Comparison of ENCODE assay signal across 10 mouse cellular contexts in the genomic region with DNA sequence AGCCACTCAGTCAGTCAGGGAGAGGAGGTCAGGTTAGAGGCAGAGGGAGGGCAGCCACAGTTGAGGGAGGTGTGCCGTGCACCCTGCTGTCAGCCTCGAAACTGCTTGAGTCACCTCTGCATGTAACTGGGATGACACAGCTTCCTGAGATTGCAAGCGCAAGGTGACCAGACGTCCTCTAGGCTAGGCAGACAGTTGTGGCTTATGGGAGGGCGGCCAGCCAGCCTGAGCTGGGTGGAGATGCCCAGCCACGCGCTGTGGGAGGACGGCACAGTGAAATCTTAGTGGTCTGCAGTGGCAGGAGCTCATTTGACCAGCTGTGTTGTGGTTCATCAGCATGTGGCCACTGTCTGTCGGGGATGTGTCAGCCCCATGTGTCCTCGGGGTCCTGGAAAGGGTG. TPM values are rescaled to one million over a fixed set of nuclear protein-coding genes. Genes with fewer than 3 reads are reported as not detected.
DNase-seq lines count a peak whose midpoint lies in the region; ATAC-seq and TF ChIP-seq lines count a peak whose summit lies in the region.
"Had no signal": no experiment of that assay in that cellular context is flagged by ENCODE, and none has a peak within 500 bp of the region (broad histone marks: within the 10 kb centered on the region; RNA-seq: fewer than 3 reads in every experiment).

No protein-coding gene starts in this region.

- H3K27me3 ChIP-seq in hindbrain, embryonic 12.5 days, result peaks cover 45% of the 10 kb centered on the region
- H3K27me3 ChIP-seq in hindbrain, postnatal 0 days (ENCODE audit: insufficient read depth, low read length), result no peaks in the 10 kb centered on the region
- H3K27me3 ChIP-seq in heart, embryonic 16.5 days (ENCODE audit: control insufficient read depth, insufficient read depth, low read length), result no peaks in the 10 kb centered on the region
- no peaks in the 10 kb centered on the region for H3K27me3 ChIP-seq in megakaryocyte, embryonic 14.5 days (replicated peaks)

- intact Hi-C loops in left cerebral cortex, adult 2 months (cut with DNase I), result no loop called here

- H3K4me2 ChIP-seq in hindbrain, embryonic 12.5 days (replicated peaks), result no peak overlapping the region
- H3K4me2 ChIP-seq in hindbrain, postnatal 0 days (ENCODE audit: low read depth, low read length), result no peak overlapping the region
- H3K4me2 ChIP-seq in heart, embryonic 16.5 days (ENCODE audit: low read depth, low read length), result peak overlapping the region; percentile 28

- no peak for DNase-seq in hindbrain, postnatal 0 days (ENCODE audit: low spot score)
- peak; percentile 62 for DNase-seq in adrenal gland, postnatal 10 days
- DNase-seq in left cerebral cortex, adult 11 months (ENCODE audit: low spot score), result no peak
- DNase-seq in cerebellum, adult 11-12 months, result no peak
- no peak for DNase-seq in left cerebral cortex, adult 2 months (ENCODE audit: extremely low spot score in 1 of 2, low spot score in 2 of 2)

- WGBS in hindbrain, embryonic 12.5 days, result 68% methylated on average over 10 of the region's 10 CpGs
- 59% methylated on average over 10 of the region's 10 CpGs for WGBS in hindbrain, postnatal 0 days
- 33% methylated on average over 10 of the region's 10 CpGs for WGBS in heart, embryonic 16.5 days

- H3K9me3 ChIP-seq in hindbrain, embryonic 12.5 days (replicated peaks), result no peaks in the 10 kb centered on the region
- H3K9me3 ChIP-seq in hindbrain, postnatal 0 days (ENCODE audit: low read length), result no peaks in the 10 kb centered on the region
- H3K9me3 ChIP-seq in heart, embryonic 16.5 days (replicated peaks; ENCODE audit: control insufficient read depth, low read length), result no peaks in the 10 kb centered on the region
- no peaks in the 10 kb centered on the region for H3K9me3 ChIP-seq in megakaryocyte, embryonic 14.5 days

- ATAC-seq in hindbrain, embryonic 12.5 days (ENCODE audit: low FRiP score), result no peak
- no peak for ATAC-seq in hindbrain, postnatal 0 days
- no peak for ATAC-seq in heart, embryonic 16.5 days (replicated peaks; ENCODE audit: extremely low read depth, insufficient read depth, low FRiP score)

- no peak overlapping the region for H3K9ac ChIP-seq in hindbrain, embryonic 12.5 days
- H3K9ac ChIP-seq in hindbrain, postnatal 0 days (replicated peaks; ENCODE audit: low read length), result no peak overlapping the region
- peak overlapping the region; percentile 79 for H3K9ac ChIP-seq in heart, embryonic 16.5 days (ENCODE audit: low read length)

- peak overlapping the region; percentile 17; the same call in 1 of the 2 replicates for H3K27ac ChIP-seq in hindbrain, embryonic 12.5 days
- no peak overlapping the region for H3K27ac ChIP-seq in hindbrain, postnatal 0 days
- H3K27ac ChIP-seq in heart, embryonic 16.5 days (ENCODE audit: low read length), result peak overlapping the region; percentile 98
- H3K27ac ChIP-seq in left cerebral cortex, adult 2 months, result no peak overlapping the region

- peaks cover 4% of the 10 kb centered on the region for H3K36me3 ChIP-seq in hindbrain, embryonic 12.5 days
- 0 out of 2 replicates have a peak, but pooled peaks cover 4% of the 10 kb centered on the region for H3K36me3 ChIP-seq in hindbrain, postnatal 0 days (ENCODE audit: insufficient read depth, low read length)
- H3K36me3 ChIP-seq in heart, embryonic 16.5 days (ENCODE audit: control insufficient read depth, insufficient read depth), result peaks cover 8% of the 10 kb centered on the region
- H3K36me3 ChIP-seq in megakaryocyte, embryonic 14.5 days (replicated peaks; ENCODE audit: low read length), result peaks cover 73% of the 10 kb centered on the region

- H3K4me3 ChIP-seq in hindbrain, embryonic 12.5 days, result no peak overlapping the region
- no peak overlapping the region for H3K4me3 ChIP-seq in hindbrain, postnatal 0 days (ENCODE audit: low read length)
- peak overlapping the region; percentile 9; the same call in 1 of the 2 replicates for H3K4me3 ChIP-seq in heart, embryonic 16.5 days (ENCODE audit: low read length)
- H3K4me3 ChIP-seq in megakaryocyte, embryonic 14.5 days (replicated peaks), result peak overlapping the region; percentile 99
- no peak overlapping the region for H3K4me3 ChIP-seq in left cerebral cortex, adult 2 months

- H3K4me1 ChIP-seq in hindbrain, embryonic 12.5 days, result peaks cover 64% of the 10 kb centered on the region
- peaks cover 38% of the 10 kb centered on the region for H3K4me1 ChIP-seq in hindbrain, postnatal 0 days (ENCODE audit: insufficient read depth, low read length)
- peaks cover 71% of the 10 kb centered on the region for H3K4me1 ChIP-seq in heart, embryonic 16.5 days (ENCODE audit: control insufficient read depth, insufficient read depth, low read length)
- H3K4me1 ChIP-seq in megakaryocyte, embryonic 14.5 days, result peaks cover 90% of the 10 kb centered on the region

- no peak for TF ChIP-seq CTCF in hindbrain, postnatal 0 days (IDR thresholded peaks at IDR 0.05; ENCODE audit: low read depth)
- no peak for TF ChIP-seq CTCF in left cerebral cortex, adult 2 months (IDR thresholded peaks at IDR 0.05)

RNA-seq across cellular contexts. Expression of a gene that starts 3.6 kb away (rescaled TPM):
- 11.4 and 12.0 TPM in 2 replicates for polyA plus RNA-seq in hindbrain, embryonic 12.5 days (2016; fragmentation: Nextera tagmentation; extraction: Ambion mirVana)
- total RNA-seq in hindbrain, postnatal 0 days (2014; rRNA removed), result 12.9 and 13.1 TPM in 2 replicates
- 6.5 and 7.0 TPM in 2 replicates for polyA plus RNA-seq in hindbrain, postnatal 0 days (2015; fragmentation: Nextera tagmentation; extraction: Ambion mirVana)
- 10 to 100 TPM; 18.8 to 25.1 TPM for total RNA-seq in adrenal gland, postnatal 10 days (2021)
- polyA plus RNA-seq in heart, embryonic 16.5 days (2015; fragmentation: Nextera tagmentation; extraction: Ambion mirVana), result 22.1 and 24.9 TPM in 2 replicates
- polyA plus RNA-seq in megakaryocyte, embryonic 14.5 days (2012; ENCODE audit: insufficient read depth, low replicate concordance), result 26.5 and 40.1 TPM in 2 replicates
- total RNA-seq in left cerebral cortex, adult 2 months (2021), result 10 to 100 TPM in 1 of 2 experiments, 1 to 10 TPM in 1; 8.9 to 11.5 TPM

RNA-seq across cellular contexts. Expression of a gene that starts 19.5 kb away (rescaled TPM):
- 32.8 and 37.7 TPM in 2 replicates for polyA plus RNA-seq in hindbrain, embryonic 12.5 days (2016; fragmentation: Nextera tagmentation; extraction: Ambion mirVana)
- total RNA-seq in hindbrain, postnatal 0 days (2014; rRNA removed), result 126 and 158 TPM in 2 replicates
- 23.2 and 24.3 TPM in 2 replicates for polyA plus RNA-seq in hindbrain, postnatal 0 days (2015; fragmentation: Nextera tagmentation; extraction: Ambion mirVana)
- 10 to 100 TPM; 36.6 to 51.9 TPM for total RNA-seq in adrenal gland, postnatal 10 days (2021)
- 16.9 and 20.2 TPM in 2 replicates for polyA plus RNA-seq in heart, embryonic 16.5 days (2015; fragmentation: Nextera tagmentation; extraction: Ambion mirVana)
- polyA plus RNA-seq in megakaryocyte, embryonic 14.5 days (2012; ENCODE audit: insufficient read depth, low replicate concordance), result 42.9 and 56.6 TPM in 2 replicates
- 100 to 1,000 TPM in 1 of 2 experiments, 10 to 100 TPM in 1; 91.9 to 102 TPM for total RNA-seq in left cerebral cortex, adult 2 months (2021)

RNA-seq across cellular contexts. Expression of a gene that starts 24.8 kb away (rescaled TPM):
- 0.43 and 1.4 TPM in 2 replicates for polyA plus RNA-seq in hindbrain, embryonic 12.5 days (2016; fragmentation: Nextera tagmentation; extraction: Ambion mirVana)
- total RNA-seq in hindbrain, postnatal 0 days (2014; rRNA removed), result 0.04 and 0.31 TPM in 2 replicates
- polyA plus RNA-seq in hindbrain, postnatal 0 days (2015; fragmentation: Nextera tagmentation; extraction: Ambion mirVana), result 0.06 and 0.08 TPM in 2 replicates
- 1 to 10 TPM in 1 of 2 experiments, under 1 TPM in 1; 0.91 to 2.1 TPM for total RNA-seq in adrenal gland, postnatal 10 days (2021)
- 0.46 and 1.3 TPM in 2 replicates for polyA plus RNA-seq in heart, embryonic 16.5 days (2015; fragmentation: Nextera tagmentation; extraction: Ambion mirVana)
- polyA plus RNA-seq in megakaryocyte, embryonic 14.5 days (2012; ENCODE audit: insufficient read depth, low replicate concordance), result 4.6 and 27.1 TPM in 2 replicates
- total RNA-seq in left cerebral cortex, adult 2 months (2021), result under 1 TPM; 0.58 to 0.63 TPM

RNA-seq across cellular contexts. Expression of a gene that starts 31.3 kb away (rescaled TPM):
- polyA plus RNA-seq in hindbrain, embryonic 12.5 days (2016; fragmentation: Nextera tagmentation; extraction: Ambion mirVana), result not detected in 2 replicates
- not detected in 2 replicates for total RNA-seq in hindbrain, postnatal 0 days (2014; rRNA removed)
- polyA plus RNA-seq in hindbrain, postnatal 0 days (2015; fragmentation: Nextera tagmentation; extraction: Ambion mirVana), result not detected in 2 replicates
- total RNA-seq in adrenal gland, postnatal 10 days (2021), result not detected
- polyA plus RNA-seq in heart, embryonic 16.5 days (2015; fragmentation: Nextera tagmentation; extraction: Ambion mirVana), result not detected in 2 replicates
- polyA plus RNA-seq in megakaryocyte, embryonic 14.5 days (2012; ENCODE audit: insufficient read depth, low replicate concordance), result not detected in 2 replicates
- total RNA-seq in left cerebral cortex, adult 2 months (2021), result not detected
- total RNA-seq: gastrocnemius, postnatal 4 days; MEL had no signal

RNA-seq across cellular contexts. Expression of a gene that starts 31.7 kb away (rescaled TPM):
- polyA plus RNA-seq in hindbrain, embryonic 12.5 days (2016; fragmentation: Nextera tagmentation; extraction: Ambion mirVana), result 55.8 and 66.6 TPM in 2 replicates
- total RNA-seq in hindbrain, postnatal 0 days (2014; rRNA removed), result 23.6 and 26.1 TPM in 2 replicates
- polyA plus RNA-seq in hindbrain, postnatal 0 days (2015; fragmentation: Nextera tagmentation; extraction: Ambion mirVana), result 59.0 and 60.6 TPM in 2 replicates
- 10 to 100 TPM; 16.5 to 19.7 TPM for total RNA-seq in adrenal gland, postnatal 10 days (2021)
- 43.3 and 44.6 TPM in 2 replicates for polyA plus RNA-seq in heart, embryonic 16.5 days (2015; fragmentation: Nextera tagmentation; extraction: Ambion mirVana)
- 8.5 and 30.7 TPM in 2 replicates for polyA plus RNA-seq in megakaryocyte, embryonic 14.5 days (2012; ENCODE audit: insufficient read depth, low replicate concordance)
- total RNA-seq in left cerebral cortex, adult 2 months (2021), result 10 to 100 TPM; 18.0 to 20.3 TPM

Comparison
In these comparisons a context has a peak if more than half of its experiments do, and no peak if none do; other contexts are left out.
1. H3K27ac ChIP-seq: peak in hindbrain, embryonic 12.5 days (single experiment) and heart, embryonic 16.5 days (single experiment); none in hindbrain, postnatal 0 days (single experiment) and left cerebral cortex, adult 2 months (single experiment).
2. H3K4me3 ChIP-seq: peak in heart, embryonic 16.5 days (single experiment) and megakaryocyte, embryonic 14.5 days (single experiment); none in hindbrain, embryonic 12.5 days (single experiment), hindbrain, postnatal 0 days (single experiment) and left cerebral cortex, adult 2 months (single experiment).